Mouse (Mus musculus) c-Kit-positive CD71-negative TER-119-negative erythroid progenitor cells, embryonic 14.5 days (primary cell): ENCODE results near the gene Plekhg3.

Source experiments
- DNase-seq: peaks from one replicate; pipeline ENCODE4 v3.0.0-alpha.2; 2013; ENCODE audit warnings: low read depth

Plekhg3 gene

DNA sequence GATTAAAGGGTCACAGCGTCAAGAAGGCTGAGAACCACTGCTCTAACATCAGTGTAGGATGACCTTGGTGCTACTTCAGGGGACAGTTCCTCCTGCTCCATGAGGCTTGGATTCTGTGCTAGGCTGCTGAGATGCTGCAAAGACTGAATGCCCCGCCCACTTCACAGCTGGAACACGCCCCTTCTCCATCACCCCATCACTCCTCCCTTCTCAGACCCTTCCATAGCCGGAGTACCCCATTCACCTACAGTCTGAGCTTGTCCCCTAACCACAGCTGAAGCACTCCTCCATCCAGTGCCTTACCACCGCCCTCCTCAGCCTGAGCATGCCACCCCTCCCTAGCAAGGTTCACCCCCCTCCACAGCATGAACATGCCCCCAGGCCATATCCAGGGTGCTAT is 89.2 kb downstream of the Plekhg3 start:
- DNase-seq, result no peak

DNA sequence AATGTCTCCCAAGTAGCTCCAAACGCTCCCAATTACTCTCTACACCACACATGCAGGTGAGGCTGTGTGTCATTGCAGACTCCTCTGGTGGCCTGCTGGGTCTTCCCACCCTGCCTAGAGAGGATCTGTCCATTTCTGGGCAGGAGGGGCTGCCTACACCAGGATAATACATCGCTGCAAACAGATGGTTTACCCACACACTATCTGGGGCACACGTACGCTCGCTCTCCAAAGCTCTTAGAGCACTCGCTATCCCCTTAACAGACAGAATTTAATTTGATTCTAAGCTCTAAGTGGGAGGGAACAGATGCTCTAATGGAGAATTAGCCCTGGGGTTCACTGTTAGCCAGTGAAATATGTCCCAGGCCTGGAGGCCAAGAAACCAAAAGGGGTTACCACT is 92.7 kb downstream of the Plekhg3 start:
- DNase-seq, result no peak
